Mouse (Mus musculus) mature B cell (primary cell): ENCODE data around the gene Il13ra1.

Experiments
- in situ Hi-C: fragments of 300-500 bp; cut with MboI; formaldehyde crosslinking; loops from 2 replicates; pipeline ENCODE4 v1.14.3; 2019

Gene Il13ra1

GRCm38 (mm10) chrX:36111622-36112421 lies at the start of gene Il13ra1:
Il13ra1 (plus strand) TSS chrX:36112110.
- in situ Hi-C loops, result no loop called here

- in situ Hi-C loops, result no loop called here
Measured at GRCm38 (mm10) chrX:36073997-36074396, 37.9 kb upstream of the Il13ra1 start.

- in situ Hi-C loops, result no loop called here
Measured at GRCm38 (mm10) chrX:36077164-36077563, 34.7 kb upstream of the Il13ra1 start.

DNA sequence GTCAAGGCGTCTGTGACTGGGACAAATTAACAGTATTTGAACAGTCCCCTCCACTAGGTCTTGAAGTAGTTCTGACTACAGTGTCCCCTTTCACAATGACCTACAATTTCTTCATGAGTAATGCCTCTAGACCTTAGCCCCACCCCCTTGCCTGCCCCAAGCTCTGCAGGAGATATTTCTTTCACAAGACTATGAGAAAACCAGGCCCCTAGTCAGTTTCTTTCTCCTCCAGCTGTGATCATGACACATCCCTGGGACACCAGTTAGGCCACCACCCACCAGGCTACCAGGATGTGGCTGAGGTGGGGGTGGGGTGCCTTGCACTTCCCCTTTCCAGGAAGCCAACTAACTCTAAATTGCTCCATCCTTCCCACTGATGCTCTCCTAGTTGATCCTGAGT lies 29.0 kb upstream of the Il13ra1 start:
- in situ Hi-C loops, result no loop called here

DNA sequence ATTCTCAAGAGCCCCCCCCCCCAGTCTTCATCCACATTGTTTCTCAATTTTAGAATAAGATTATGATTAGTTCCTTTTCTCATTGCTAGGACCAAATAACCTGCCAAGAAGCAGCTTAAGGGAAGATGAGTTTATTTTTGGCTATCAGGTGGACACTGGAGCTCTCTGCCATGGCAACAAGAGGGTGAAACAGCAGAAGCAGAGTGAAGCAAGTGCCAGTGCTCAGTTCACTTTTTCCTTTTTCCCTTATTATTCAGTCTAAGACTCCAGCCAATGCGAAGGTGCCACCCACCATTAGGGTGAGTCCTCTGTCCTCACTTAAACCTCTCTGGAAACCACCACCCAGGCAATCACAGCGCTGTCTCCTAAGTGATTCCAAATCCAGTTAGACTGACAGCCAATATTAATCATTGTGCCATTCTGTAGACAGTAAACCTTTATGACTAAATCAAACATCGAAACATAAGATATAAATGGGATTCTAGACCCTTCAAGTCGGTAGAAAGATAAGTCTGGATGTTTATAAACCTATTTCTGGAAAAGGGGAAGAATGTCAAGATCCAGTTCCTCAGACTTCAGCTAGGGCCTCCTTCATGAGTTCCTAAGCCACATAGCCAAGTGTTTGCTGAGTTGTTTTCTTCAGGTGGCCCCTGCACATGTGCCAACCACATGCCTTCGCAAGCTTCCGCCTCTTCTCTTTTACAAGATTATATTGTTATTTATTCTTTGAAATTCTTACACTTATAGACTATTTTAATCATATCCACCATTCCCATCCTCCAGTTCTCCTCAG lies 23.2 kb upstream of the Il13ra1 start:
- in situ Hi-C loops, result no loop called here

DNA sequence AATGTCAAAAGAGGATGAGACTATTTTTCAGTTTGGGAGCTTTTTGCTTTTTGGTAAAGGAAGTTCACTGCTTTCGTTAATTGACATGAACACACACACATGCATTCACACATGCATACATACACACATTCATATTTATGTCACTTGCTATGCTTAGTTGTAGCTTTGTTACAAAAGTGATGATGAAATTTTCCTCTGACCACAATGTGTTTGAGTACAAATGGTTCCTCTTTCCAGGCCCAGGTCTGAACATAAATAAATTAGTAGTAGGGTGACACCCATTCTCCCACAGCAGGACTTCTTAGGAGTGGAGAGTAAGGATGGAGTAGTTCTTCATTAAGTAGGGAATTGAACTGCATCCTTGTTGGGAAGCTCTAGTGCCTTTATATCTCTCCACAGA lies 11.0 kb upstream of the Il13ra1 start:
- in situ Hi-C loops, result no loop called here

GRCm38 (mm10) chrX:36101318-36101717 lies 10.6 kb upstream of the Il13ra1 start:
- in situ Hi-C loops, result no loop called here

DNA sequence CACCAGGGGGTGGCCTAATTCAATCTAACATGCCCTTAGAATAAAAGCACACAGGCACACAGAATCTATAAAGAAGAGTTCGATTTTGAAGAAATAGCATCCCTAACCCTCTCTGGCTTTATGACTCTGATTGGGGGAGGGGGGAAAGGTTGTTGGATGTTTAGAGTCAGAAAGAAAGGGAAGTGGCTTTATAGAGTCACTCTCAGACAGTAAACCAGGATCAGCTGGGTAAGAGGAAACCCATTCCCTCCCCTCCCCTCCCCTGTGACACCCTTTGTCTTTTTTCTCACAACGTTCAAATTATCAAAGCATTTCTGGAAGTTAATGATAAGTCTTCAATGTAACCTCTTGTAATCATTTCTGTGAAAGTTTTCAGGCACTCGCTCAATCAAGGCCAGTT lies 3.3 kb upstream of the Il13ra1 start:
- in situ Hi-C loops, result no loop called here

- in situ Hi-C loops, result no loop called here
Measured at GRCm38 (mm10) chrX:36112422-36112750, 476 bp downstream of the Il13ra1 start.

DNA sequence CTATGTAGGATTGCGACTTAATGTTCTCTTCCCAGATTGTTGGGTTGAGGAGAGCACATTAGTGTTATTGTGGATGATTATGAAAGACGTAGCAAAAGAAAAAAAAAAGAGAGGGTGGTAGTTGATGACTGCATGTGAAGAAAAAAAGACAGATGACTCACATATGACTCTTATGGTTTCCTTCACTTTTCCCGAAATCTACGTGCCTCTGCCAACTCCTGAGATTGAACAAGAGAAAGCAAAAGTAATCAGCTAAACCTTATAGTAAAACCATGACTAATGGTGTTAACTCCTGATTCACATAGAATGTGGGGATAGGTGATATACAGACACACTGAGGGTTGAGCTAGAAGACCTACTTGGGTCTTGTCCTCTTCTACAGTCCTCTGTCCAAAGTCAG lies 3.3 kb downstream of the Il13ra1 start:
- in situ Hi-C loops, result no loop called here

DNA sequence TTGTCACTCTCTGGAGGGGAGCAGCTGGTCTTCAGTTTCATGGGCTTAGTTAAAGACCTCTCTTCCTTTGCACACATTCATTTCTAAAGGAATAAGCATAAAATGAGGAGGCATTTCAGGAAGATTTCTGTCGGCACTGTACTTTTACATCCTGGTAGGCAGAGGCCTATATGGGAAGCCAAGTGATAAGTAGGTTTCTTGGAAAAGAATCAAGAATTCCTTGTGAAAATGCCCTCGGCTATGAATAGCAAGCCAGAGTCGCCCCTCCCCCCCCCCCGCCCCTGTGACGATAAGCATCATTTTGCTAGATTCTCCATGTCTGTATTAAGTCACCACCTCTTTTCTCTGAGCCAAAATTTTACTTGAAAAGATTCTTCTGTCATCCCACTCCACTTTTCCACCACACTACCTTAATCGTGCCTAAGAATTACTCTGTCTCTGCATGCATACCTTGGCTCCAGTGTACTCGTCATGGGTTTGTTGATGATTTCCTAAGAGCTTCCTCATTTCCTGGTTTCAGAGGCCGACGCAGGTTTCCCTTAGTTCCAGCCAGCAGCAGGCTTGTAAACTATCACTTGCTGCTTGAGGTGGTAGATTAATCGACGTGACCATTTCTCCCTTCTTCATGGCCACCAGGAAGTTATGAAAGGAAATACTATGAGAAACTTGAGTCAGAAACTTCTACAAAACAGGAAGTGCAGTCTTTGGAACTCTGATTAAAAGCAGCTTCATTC lies 17.3 kb downstream of the Il13ra1 start:
- in situ Hi-C loops, result no loop called here

- in situ Hi-C loops, result no loop called here
Measured at GRCm38 (mm10) chrX:36129771-36130108, 17.8 kb downstream of the Il13ra1 start.

DNA sequence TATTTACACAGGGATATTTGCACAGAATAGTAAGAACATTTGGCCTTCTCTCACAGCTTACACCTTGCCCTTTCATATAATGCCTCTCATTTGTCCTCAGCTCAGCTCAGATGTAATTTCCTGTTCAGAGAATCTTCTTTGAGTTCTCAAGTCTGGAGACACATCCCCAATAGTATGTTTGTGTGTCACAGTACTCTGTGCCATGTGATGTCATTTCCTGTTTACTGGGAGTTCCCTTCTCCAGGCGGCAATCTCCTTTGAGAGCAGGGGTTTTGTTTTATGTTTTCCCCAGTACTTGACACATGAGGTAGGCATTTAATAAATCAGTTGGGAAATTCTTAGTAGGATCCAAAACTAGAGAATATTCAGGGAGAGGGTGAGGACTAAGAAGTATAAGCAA lies 24.4 kb downstream of the Il13ra1 start:
- in situ Hi-C loops, result no loop called here

DNA sequence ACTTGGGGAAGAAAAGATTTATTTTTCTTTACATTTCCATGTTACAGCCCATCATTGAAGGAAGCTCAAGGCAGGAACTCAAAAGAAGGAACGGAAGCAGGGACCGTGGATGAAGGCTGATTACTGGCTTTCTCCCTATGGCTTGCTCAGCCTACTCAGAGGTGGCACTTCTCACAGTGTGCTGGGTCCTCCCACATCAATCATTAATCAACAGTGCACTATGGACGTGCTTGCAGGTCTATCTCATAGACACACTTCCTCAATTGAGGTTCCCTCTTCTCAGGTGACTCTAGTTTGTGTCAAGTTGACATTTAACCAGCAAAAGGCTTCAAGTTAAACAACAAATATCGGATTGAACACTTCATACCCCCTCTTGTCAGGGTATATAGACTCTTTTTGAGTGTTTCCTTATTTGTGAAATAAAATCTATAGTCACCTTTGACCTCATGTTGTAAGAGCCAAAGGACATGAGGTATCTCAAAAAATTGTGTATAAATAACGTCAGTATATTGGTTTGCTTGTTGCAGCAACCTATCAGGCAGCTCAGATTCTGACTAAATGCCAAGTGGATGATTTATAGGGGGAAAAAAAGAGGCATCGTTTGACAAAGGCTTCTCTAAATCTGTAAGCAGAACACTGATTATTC lies 30.2 kb downstream of the Il13ra1 start:
- in situ Hi-C loops, result no loop called here

DNA sequence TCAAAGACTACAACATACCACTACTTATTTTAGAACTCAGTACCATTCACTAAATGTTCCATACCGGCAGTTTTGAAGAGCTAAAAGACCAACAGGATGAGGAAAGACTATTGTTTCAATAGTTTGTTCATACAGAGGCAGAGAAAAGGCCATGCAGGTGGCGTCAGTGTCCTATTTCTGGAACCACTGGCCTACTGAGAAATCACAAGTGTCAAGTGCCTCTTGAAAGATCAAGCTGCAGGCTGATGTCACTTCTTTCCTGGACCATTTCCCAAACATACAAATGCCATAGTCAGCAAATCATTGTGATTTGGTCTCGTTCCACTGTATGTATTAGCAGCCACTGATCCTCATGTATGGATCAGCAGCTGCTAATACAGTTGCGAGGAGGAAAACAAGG lies 34.8 kb downstream of the Il13ra1 start:
- in situ Hi-C loops, result no loop called here

DNA sequence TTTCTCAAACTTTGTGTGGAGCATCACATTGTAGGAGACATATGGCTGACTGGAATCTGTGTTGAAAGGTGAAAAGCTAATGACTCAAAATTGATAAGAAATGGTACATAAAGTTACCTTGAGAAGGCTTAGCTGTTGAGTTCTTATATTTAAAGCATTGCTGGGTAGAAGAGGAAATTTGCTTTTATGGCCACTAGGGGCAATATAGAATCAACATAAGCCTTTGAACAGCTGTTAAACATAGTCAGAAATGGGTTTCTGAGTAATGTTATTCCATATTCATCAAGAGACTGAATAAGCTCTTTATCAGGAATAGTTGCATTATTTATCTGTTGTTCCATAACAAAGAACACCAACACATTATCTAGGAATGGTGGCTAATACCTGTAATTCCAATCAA lies 38.2 kb downstream of the Il13ra1 start:
- in situ Hi-C loops, result no loop called here

GRCm38 (mm10) chrX:36156677-36157076 lies 44.8 kb downstream of the Il13ra1 start:
- in situ Hi-C loops, result no loop called here

DNA sequence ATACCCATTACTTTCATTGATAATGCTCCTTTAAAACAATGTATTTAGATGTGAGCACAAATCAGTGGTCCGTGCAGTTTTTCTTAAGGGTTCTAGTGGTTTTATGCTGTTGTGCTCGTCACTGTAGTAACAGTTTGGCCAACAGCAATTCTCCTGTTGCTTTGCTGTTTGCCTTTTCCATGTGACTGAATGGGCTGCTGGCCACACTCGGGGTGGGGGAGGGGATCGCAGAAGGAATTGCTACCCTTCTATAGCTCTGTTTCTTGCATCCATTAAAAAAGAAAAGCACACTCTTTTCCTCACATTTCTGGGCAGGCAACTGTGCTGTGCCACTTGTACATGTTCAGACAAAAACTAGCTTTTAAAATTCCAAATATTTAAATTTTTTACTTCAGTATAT lies 49.7 kb downstream of the Il13ra1 start:
- in situ Hi-C loops, result no loop called here

DNA sequence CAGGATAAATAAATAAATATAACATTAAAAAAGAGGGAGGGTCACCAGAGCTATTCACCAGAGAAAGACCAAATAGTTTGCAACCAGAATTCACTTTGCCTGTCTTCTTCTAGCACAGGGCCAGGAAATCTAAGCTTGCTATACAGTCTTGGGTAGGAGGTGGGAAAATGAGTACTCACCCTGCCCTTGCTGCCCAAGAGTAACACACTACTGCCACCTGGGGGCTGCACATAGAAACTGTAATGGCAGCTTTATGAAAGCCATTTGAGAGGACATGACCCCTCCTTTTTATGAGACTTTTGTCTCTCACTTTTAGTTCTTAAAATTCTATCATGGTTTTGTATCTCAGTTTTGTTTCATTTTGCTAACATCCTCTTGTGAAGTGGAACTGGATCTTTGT lies 71.7 kb downstream of the Il13ra1 start:
- in situ Hi-C loops, result loop anchor here (25.0 kb wide), 1 partner anchor 346 kb away; no protein-coding TSS in a partner anchor

- in situ Hi-C loops, result loop anchor here (25.0 kb wide), 1 partner anchor 349 kb away; no protein-coding TSS in a partner anchor
Measured at GRCm38 (mm10) chrX:36186036-36186435, 74.1 kb downstream of the Il13ra1 start.

- in situ Hi-C loops, result loop anchor here (25.0 kb wide), 1 partner anchor 349 kb away; no protein-coding TSS in a partner anchor
Measured at GRCm38 (mm10) chrX:36186443-36186842, 74.5 kb downstream of the Il13ra1 start.

GRCm38 (mm10) chrX:36193951-36194350 lies 82.0 kb downstream of the Il13ra1 start:
- in situ Hi-C loops, result loop anchor here (25.0 kb wide), 1 partner anchor 357 kb away; no protein-coding TSS in a partner anchor
